In the genomic region with DNA sequence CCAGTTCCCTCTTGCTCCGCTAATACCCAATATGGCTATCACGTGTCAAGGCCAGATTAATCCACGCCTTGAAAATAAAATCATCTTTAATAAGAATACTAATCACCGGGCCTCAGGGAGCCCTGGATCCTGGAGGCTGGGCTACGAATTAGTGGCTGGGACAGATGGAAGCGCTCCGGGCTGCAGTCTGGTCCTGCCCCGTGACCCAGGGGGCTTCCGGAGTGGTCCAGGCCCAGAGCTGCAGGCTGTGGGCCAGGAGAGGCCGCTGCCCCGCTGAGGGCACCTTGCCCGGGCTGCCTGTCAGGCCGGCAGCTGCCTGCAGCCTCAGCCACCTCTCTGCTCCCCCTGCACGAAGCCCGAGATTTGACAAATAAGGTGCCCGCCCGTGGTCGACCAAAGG, we compare ENCODE assay signal across 7 mouse cellular contexts. TPM values are rescaled to one million over a fixed set of nuclear protein-coding genes. Genes with fewer than 3 reads are reported as not detected.
DNase-seq lines count a peak whose midpoint lies in the region; ATAC-seq and TF ChIP-seq lines count a peak whose summit lies in the region.

No protein-coding gene starts in this region.

- peak; percentile 72 for DNase-seq in lung, embryonic 14.5 days
- DNase-seq in lung, postnatal 25 days (ENCODE audit: low spot score), result no peak
- peak; percentile 42 for DNase-seq in retina, embryonic 14.5 days (ENCODE audit: low spot score)
- no peak for DNase-seq in right cerebral cortex, postnatal 10 days (ENCODE audit: low spot score in 2 of 2)
- DNase-seq in spleen, adult 12 weeks (ENCODE audit: low spot score), result no peak

- peaks cover 67% of the 10 kb centered on the region for H3K27me3 ChIP-seq in lung, embryonic 14.5 days (ENCODE audit: insufficient read depth, low read length)
- peaks cover 59% of the 10 kb centered on the region for H3K27me3 ChIP-seq in embryonic facial prominence, embryonic 13.5 days
- no peaks in the 10 kb centered on the region for H3K27me3 ChIP-seq in hindbrain, embryonic 15.5 days

- WGBS in lung, embryonic 14.5 days, result 10% methylated on average over 18 of the region's 18 CpGs
- 14% methylated on average over 18 of the region's 18 CpGs for WGBS in embryonic facial prominence, embryonic 13.5 days
- WGBS in hindbrain, embryonic 15.5 days, result 14% methylated on average over 18 of the region's 18 CpGs

- H3K9me3 ChIP-seq in lung, embryonic 14.5 days (ENCODE audit: low read depth, low read length), result no peaks in the 10 kb centered on the region
- H3K9me3 ChIP-seq in embryonic facial prominence, embryonic 13.5 days, result no peaks in the 10 kb centered on the region
- H3K9me3 ChIP-seq in hindbrain, embryonic 15.5 days, result no peaks in the 10 kb centered on the region

- H3K4me1 ChIP-seq in lung, embryonic 14.5 days (ENCODE audit: insufficient read depth), result peaks cover 6% of the 10 kb centered on the region; the same call in 1 of the 2 replicates
- H3K4me1 ChIP-seq in embryonic facial prominence, embryonic 13.5 days, result peaks cover 22% of the 10 kb centered on the region
- peaks cover 30% of the 10 kb centered on the region for H3K4me1 ChIP-seq in hindbrain, embryonic 15.5 days (replicated peaks)

- TF ChIP-seq CTCF in lung, embryonic 14.5 days (IDR thresholded peaks at IDR 0.05; ENCODE audit: low read depth), result no peak

- peak; percentile 83 for ATAC-seq in lung, embryonic 14.5 days (ENCODE audit: insufficient read depth)
- no peak for ATAC-seq in embryonic facial prominence, embryonic 13.5 days (ENCODE audit: insufficient number of reproducible peaks, insufficient read depth, low FRiP score, low TSS enrichment, low read depth)
- no peak; the same call in 1 of the 2 replicates for ATAC-seq in hindbrain, embryonic 15.5 days (ENCODE audit: low FRiP score, low read depth)

- no peak overlapping the region for H3K4me2 ChIP-seq in lung, embryonic 14.5 days
- peak overlapping the region; percentile 2; the same call in 1 of the 2 replicates for H3K4me2 ChIP-seq in embryonic facial prominence, embryonic 13.5 days
- H3K4me2 ChIP-seq in hindbrain, embryonic 15.5 days, result peak overlapping the region; percentile 27

- no peak overlapping the region for H3K9ac ChIP-seq in lung, embryonic 14.5 days
- peak overlapping the region; percentile 12; the same call in 1 of the 2 replicates for H3K9ac ChIP-seq in embryonic facial prominence, embryonic 13.5 days
- no peak overlapping the region for H3K9ac ChIP-seq in hindbrain, embryonic 15.5 days

- no peak overlapping the region for H3K27ac ChIP-seq in lung, embryonic 14.5 days (ENCODE audit: low read depth)
- H3K27ac ChIP-seq in embryonic facial prominence, embryonic 13.5 days, result no peak overlapping the region
- peak overlapping the region; percentile 5; the same call in 1 of the 2 replicates for H3K27ac ChIP-seq in hindbrain, embryonic 15.5 days (replicated peaks)

- no peak overlapping the region for H3K4me3 ChIP-seq in lung, embryonic 14.5 days (ENCODE audit: low read depth, low read length)
- H3K4me3 ChIP-seq in embryonic facial prominence, embryonic 13.5 days, result no peak overlapping the region
- H3K4me3 ChIP-seq in hindbrain, embryonic 15.5 days, result no peak overlapping the region

- H3K36me3 ChIP-seq in lung, embryonic 14.5 days (ENCODE audit: insufficient read depth), result no peaks in the 10 kb centered on the region
- H3K36me3 ChIP-seq in embryonic facial prominence, embryonic 13.5 days, result no peaks in the 10 kb centered on the region
- no peaks in the 10 kb centered on the region for H3K36me3 ChIP-seq in hindbrain, embryonic 15.5 days

RNA-seq across cellular contexts. Expression of a gene that starts 13.9 kb away (rescaled TPM):
- polyA plus RNA-seq in lung, embryonic 14.5 days (2014; fragmentation: Nextera tagmentation; extraction: Ambion mirVana), result 0.62 TPM in 2 replicates
- 0.88 and 1.4 TPM in 2 replicates for polyA plus RNA-seq in embryonic facial prominence, embryonic 13.5 days (2015; fragmentation: Nextera tagmentation; extraction: Ambion mirVana)
- polyA plus RNA-seq in hindbrain, embryonic 15.5 days (2015; fragmentation: Nextera tagmentation; extraction: Ambion mirVana), result 13.9 and 16.5 TPM in 2 replicates

RNA-seq across cellular contexts. Expression of a gene that starts 44.2 kb away (rescaled TPM):
- polyA plus RNA-seq in lung, embryonic 14.5 days (2014; fragmentation: Nextera tagmentation; extraction: Ambion mirVana), result 26.2 and 29.6 TPM in 2 replicates
- polyA plus RNA-seq in embryonic facial prominence, embryonic 13.5 days (2015; fragmentation: Nextera tagmentation; extraction: Ambion mirVana), result 18.3 and 19.8 TPM in 2 replicates
- polyA plus RNA-seq in hindbrain, embryonic 15.5 days (2015; fragmentation: Nextera tagmentation; extraction: Ambion mirVana), result 30.8 and 36.4 TPM in 2 replicates

RNA-seq across cellular contexts. Expression of a gene that starts 49.9 kb away (rescaled TPM):
- polyA plus RNA-seq in lung, embryonic 14.5 days (2014; fragmentation: Nextera tagmentation; extraction: Ambion mirVana), result 27.3 TPM in 2 replicates
- polyA plus RNA-seq in embryonic facial prominence, embryonic 13.5 days (2015; fragmentation: Nextera tagmentation; extraction: Ambion mirVana), result 15.8 and 17.9 TPM in 2 replicates
- polyA plus RNA-seq in hindbrain, embryonic 15.5 days (2015; fragmentation: Nextera tagmentation; extraction: Ambion mirVana), result 24.2 and 33.1 TPM in 2 replicates

RNA-seq across cellular contexts. Expression of a gene that starts 56.8 kb away (rescaled TPM):
- 46.0 and 53.0 TPM in 2 replicates for polyA plus RNA-seq in lung, embryonic 14.5 days (2014; fragmentation: Nextera tagmentation; extraction: Ambion mirVana)
- polyA plus RNA-seq in embryonic facial prominence, embryonic 13.5 days (2015; fragmentation: Nextera tagmentation; extraction: Ambion mirVana), result 38.0 and 40.2 TPM in 2 replicates
- 42.6 and 56.4 TPM in 2 replicates for polyA plus RNA-seq in hindbrain, embryonic 15.5 days (2015; fragmentation: Nextera tagmentation; extraction: Ambion mirVana)

Comparison
In these comparisons a context has a peak if more than half of its experiments do, and no peak if none do; other contexts are left out.
1. DNase-seq: peak in lung, embryonic 14.5 days (single experiment) and retina, embryonic 14.5 days (single experiment); none in lung, postnatal 25 days (single experiment), right cerebral cortex, postnatal 10 days (0 of 2) and spleen, adult 12 weeks (single experiment).